Mouse (Mus musculus) heart, embryonic 13.5 days (tissue): Measurements from ENCODE around the gene Cphx3. TPM values are rescaled to one million over a fixed set of nuclear protein-coding genes. Genes with fewer than 3 reads are reported as not detected.

ENCODE experiments used
- polyA plus RNA-seq: library from polyadenylated mRNA; unstranded; fragments of >200 nt; fragmentation: Nextera tagmentation; extraction: Ambion mirVana; gene quantifications from 2 replicates; pipeline ENCODE4 v1.2.1, GENCODE M21; 2015

Cphx3 gene
- polyA plus RNA-seq, 1 experiment from 2014 or later: not detected

Other genes with a start within 250 kb of the Cphx3 start
- 21.6 and 23.6 TPM in 2 replicates for gene Anxa11, start 240.1 kb upstream of the Cphx3 start, polyA plus RNA-seq
- gene Plac9a, start 179.2 kb upstream of the Cphx3 start, polyA plus RNA-seq: not detected in 2 replicates
- 1.7 and 2.7 TPM in 2 replicates for gene Tmem254a, start 154.6 kb upstream of the Cphx3 start, polyA plus RNA-seq
- 0.12 TPM in 1 of 2 replicates, not detected in the other for gene Cphx1, start 144.0 kb upstream of the Cphx3 start, polyA plus RNA-seq
- gene Duxbl1, start 103.7 kb upstream of the Cphx3 start, polyA plus RNA-seq: 0.70 and 0.71 TPM in 2 replicates
- gene Gm9780, start 39.6 kb upstream of the Cphx3 start, polyA plus RNA-seq: 3.9 and 7.0 TPM in 2 replicates
- gene Tmem254c, start 14.9 kb upstream of the Cphx3 start, polyA plus RNA-seq: 19.9 and 23.7 TPM in 2 replicates
- gene Cphx2, start 781 bp upstream of the Cphx3 start, polyA plus RNA-seq: not detected in 2 replicates
- 0.32 and 0.92 TPM in 2 replicates for gene Duxbl2, start 36.1 kb downstream of the Cphx3 start, polyA plus RNA-seq
- 3.2 and 9.9 TPM in 2 replicates for gene Plac9b, start 100.2 kb downstream of the Cphx3 start, polyA plus RNA-seq
- gene Tmem254b, start 124.7 kb downstream of the Cphx3 start, polyA plus RNA-seq: 23.7 and 25.6 TPM in 2 replicates
- gene Duxbl3, start 175.7 kb downstream of the Cphx3 start, polyA plus RNA-seq: 0.80 and 0.88 TPM in 2 replicates